Mouse (Mus musculus) heart, embryonic 13.5 days (tissue): ENCODE data around the gene Tmem213. TPM values are rescaled to one million over a fixed set of nuclear protein-coding genes. Genes with fewer than 3 reads are reported as not detected.
A peak's percentile ranks its signal among the peaks of the same experiment; 100 is the strongest.

Experiments used
- ATAC-seq: fragments of 200-750 bp; cut with Nextera tagmentation; 2 replicates; pipeline ENCODE4 v1.8.0; 2017; ENCODE audit warnings: moderate TSS enrichment; ENCODE audit not compliant: insufficient number of reproducible peaks, low FRiP score, low TSS enrichment; ENCODE audit errors: extremely low read depth
- H3K27ac ChIP-seq: fragments of 300-500 bp; sonication (generic); replicated peaks from 2 replicates; pipeline ENCODE4 v1.5.1; 2015; ENCODE audit warnings: moderate library complexity, mild to moderate bottlenecking, inconsistent platforms
- H3K27me3 ChIP-seq: fragments of 300-500 bp; sonication (generic); replicated peaks from 2 replicates; pipeline ENCODE4 v1.6.1; 2015; ENCODE audit warnings: mild to moderate bottlenecking, inconsistent platforms
- H3K36me3 ChIP-seq: fragments of 300-500 bp; sonication (generic); 2 replicates; pipeline ENCODE4 v1.6.1; 2015; ENCODE audit warnings: mild to moderate bottlenecking, inconsistent platforms
- H3K4me1 ChIP-seq: fragments of 300-500 bp; sonication (generic); 2 replicates; pipeline ENCODE4 v1.6.1; 2015; ENCODE audit warnings: inconsistent platforms
- H3K4me2 ChIP-seq: fragments of 300-500 bp; sonication (generic); 2 replicates; pipeline ENCODE4 v1.6.1; 2015; ENCODE audit warnings: inconsistent platforms, mild to moderate bottlenecking, moderate library complexity
- H3K4me3 ChIP-seq: fragments of 300-500 bp; sonication (generic); 2 replicates; pipeline ENCODE4 v1.5.1; 2015; ENCODE audit warnings: moderate library complexity, mild to moderate bottlenecking, inconsistent platforms
- H3K9ac ChIP-seq: fragments of 300-500 bp; sonication (generic); 2 replicates; pipeline ENCODE4 v1.6.1; 2015; ENCODE audit warnings: inconsistent platforms, mild to moderate bottlenecking, moderate library complexity
- H3K9me3 ChIP-seq: fragments of 300-500 bp; sonication (generic); 2 replicates; pipeline ENCODE4 v1.6.1; 2016; ENCODE audit warnings: inconsistent platforms
- WGBS: fragments of 180-500 bp; shearing (Covaris S2); methylation state at CpG from one replicate; pipeline ENCODE4 v1.1.7; 2015; ENCODE audit warnings: mixed read lengths; 5-methylcytosine and 5-hydroxymethylcytosine counted together
- polyA plus RNA-seq: library from polyadenylated mRNA; unstranded; fragments of >200 nt; fragmentation: Nextera tagmentation; extraction: Ambion mirVana; gene quantifications from 2 replicates; pipeline ENCODE4 v1.2.1, GENCODE M21; 2015

Tmem213 gene
- polyA plus RNA-seq, 1 experiment from 2014 or later = not detected

- ATAC-seq = no peak
- no peak overlapping the region for H3K4me2 ChIP-seq
- H3K27ac ChIP-seq = no peak overlapping the region
- WGBS = 77% methylated on average over 9 of the region's 9 CpGs
- no peak overlapping the region for H3K9ac ChIP-seq
- no peak overlapping the region for H3K4me3 ChIP-seq
- no peaks in the 10 kb centered on the region for H3K9me3 ChIP-seq
- H3K36me3 ChIP-seq = no peaks in the 10 kb centered on the region
- H3K4me1 ChIP-seq = peaks cover 2% of the 10 kb centered on the region; the same call in 1 of the 2 replicates
- no peaks in the 10 kb centered on the region for H3K27me3 ChIP-seq
Measured at GRCm38 (mm10) chr6:38087242-38088026, 21.6 kb upstream of the Tmem213 start.

GRCm38 (mm10) chr6:38092539-38092938 lies 16.5 kb upstream of the Tmem213 start:
- ATAC-seq = no peak
- Histone ChIP-seq H3K27ac (no peak overlapping the region), H3K9ac (no peak overlapping the region), H3K4me1 (no peaks in the 10 kb centered on the region), H3K9me3 (no peaks in the 10 kb centered on the region), H3K4me2 (no peak overlapping the region), H3K36me3 (no peaks in the 10 kb centered on the region), H3K4me3 (no peak overlapping the region), H3K27me3 (no peaks in the 10 kb centered on the region)
- WGBS = 87% methylated on average over 8 of the region's 8 CpGs

GRCm38 (mm10) chr6:38094701-38095100 lies 14.4 kb upstream of the Tmem213 start:
- no peak overlapping the region for H3K4me3 ChIP-seq
- no peak overlapping the region for H3K27ac ChIP-seq
- 73% methylated on average over 10 of the region's 10 CpGs for WGBS
- no peak overlapping the region for H3K4me2 ChIP-seq
- H3K27me3 ChIP-seq = no peaks in the 10 kb centered on the region
- no peaks in the 10 kb centered on the region for H3K9me3 ChIP-seq
- ATAC-seq = no peak
- no peaks in the 10 kb centered on the region for H3K36me3 ChIP-seq
- no peak overlapping the region for H3K9ac ChIP-seq
- H3K4me1 ChIP-seq = no peaks in the 10 kb centered on the region

GRCm38 (mm10) chr6:38096961-38097370 lies 12.1 kb upstream of the Tmem213 start:
- Histone ChIP-seq H3K9me3 (no peaks in the 10 kb centered on the region), H3K27me3 (no peaks in the 10 kb centered on the region), H3K4me3 (no peak overlapping the region), H3K9ac (no peak overlapping the region), H3K4me1 (no peaks in the 10 kb centered on the region), H3K36me3 (no peaks in the 10 kb centered on the region), H3K4me2 (no peak overlapping the region), H3K27ac (no peak overlapping the region)
- WGBS = 45% methylated on average over 5 of the region's 5 CpGs
- no peak for ATAC-seq

- WGBS = 83% methylated on average over 7 of the region's 7 CpGs
- no peak overlapping the region for H3K4me2 ChIP-seq
- H3K4me3 ChIP-seq = no peak overlapping the region
- H3K9me3 ChIP-seq = no peaks in the 10 kb centered on the region
- H3K27me3 ChIP-seq = no peaks in the 10 kb centered on the region
- H3K27ac ChIP-seq = no peak overlapping the region
- no peak for ATAC-seq
- no peaks in the 10 kb centered on the region for H3K36me3 ChIP-seq
- no peaks in the 10 kb centered on the region for H3K4me1 ChIP-seq
- no peak overlapping the region for H3K9ac ChIP-seq
Measured at GRCm38 (mm10) chr6:38102216-38102795, 6.7 kb upstream of the Tmem213 start.

DNA sequence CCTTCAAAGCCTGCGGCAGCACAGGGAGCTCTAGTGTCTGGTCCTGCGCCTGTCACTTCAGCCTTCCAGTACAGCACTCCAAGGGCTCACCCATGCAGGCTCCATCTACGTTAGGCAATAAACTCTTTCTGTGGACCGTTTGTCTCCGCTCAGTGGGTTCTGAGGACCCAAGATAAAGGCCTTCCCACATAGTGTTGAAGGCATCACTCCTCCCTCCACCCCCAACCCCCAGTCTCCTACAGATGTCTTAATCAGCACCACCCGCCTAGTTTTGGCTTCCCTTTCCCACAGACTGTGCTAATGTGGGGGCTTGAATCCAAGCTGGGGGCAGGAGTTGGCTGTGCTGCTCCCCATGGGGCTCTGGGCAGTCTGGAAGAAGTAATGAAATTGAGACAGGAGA lies 5.3 kb upstream of the Tmem213 start:
- no peaks in the 10 kb centered on the region for H3K36me3 ChIP-seq
- no peak for ATAC-seq
- 30% methylated on average over 6 of the region's 6 CpGs for WGBS
- H3K4me3 ChIP-seq = no peak overlapping the region
- no peak overlapping the region for H3K27ac ChIP-seq
- 0 out of 2 replicates have a peak, but pooled peaks cover 1% of the 10 kb centered on the region for H3K27me3 ChIP-seq
- no peaks in the 10 kb centered on the region for H3K9me3 ChIP-seq
- no peak overlapping the region for H3K4me2 ChIP-seq
- no peaks in the 10 kb centered on the region for H3K4me1 ChIP-seq
- no peak overlapping the region for H3K9ac ChIP-seq

- no peaks in the 10 kb centered on the region for H3K9me3 ChIP-seq
- H3K27ac ChIP-seq = no peak overlapping the region
- no peak for ATAC-seq
- H3K27me3 ChIP-seq = peaks cover 14% of the 10 kb centered on the region; the same call in 1 of the 2 replicates
- 82% methylated on average over 9 of the region's 9 CpGs for WGBS
- no peak overlapping the region for H3K4me3 ChIP-seq
- H3K4me2 ChIP-seq = no peak overlapping the region
- no peak overlapping the region for H3K9ac ChIP-seq
- H3K36me3 ChIP-seq = no peaks in the 10 kb centered on the region
- H3K4me1 ChIP-seq = peaks cover 5% of the 10 kb centered on the region; the same call in 1 of the 2 replicates
Measured at GRCm38 (mm10) chr6:38105924-38106323, 3.1 kb upstream of the Tmem213 start.

DNA sequence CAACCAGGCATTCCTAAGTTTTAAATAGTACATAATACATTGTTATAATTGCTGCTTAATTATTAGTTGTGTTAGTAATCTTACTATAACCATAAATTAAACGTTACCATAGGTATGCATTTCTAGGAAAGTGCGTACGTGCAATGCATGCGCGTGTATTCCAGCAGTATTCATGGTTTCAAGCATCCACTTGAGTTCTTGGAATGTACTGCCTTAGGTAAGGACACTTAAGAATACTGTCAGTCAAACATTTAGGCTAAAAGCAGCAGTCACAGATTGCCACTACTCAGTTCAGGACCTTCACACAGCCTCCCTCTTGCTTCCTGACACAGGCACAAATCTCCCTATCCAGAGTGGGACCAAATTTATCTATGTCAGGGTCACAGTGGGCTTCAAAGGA lies 606 bp upstream of the Tmem213 start:
- H3K36me3 ChIP-seq = no peaks in the 10 kb centered on the region
- no peak overlapping the region for H3K27ac ChIP-seq
- H3K4me2 ChIP-seq = no peak overlapping the region
- no peak overlapping the region for H3K9ac ChIP-seq
- no peaks in the 10 kb centered on the region for H3K9me3 ChIP-seq
- no peak overlapping the region for H3K4me3 ChIP-seq
- H3K4me1 ChIP-seq = peaks cover 5% of the 10 kb centered on the region; the same call in 1 of the 2 replicates
- H3K27me3 ChIP-seq = peaks cover 14% of the 10 kb centered on the region; the same call in 1 of the 2 replicates
- 82% methylated on average over 5 of the region's 5 CpGs for WGBS
- no peak for ATAC-seq

- H3K4me2 ChIP-seq = peak overlapping the region; percentile 40
- peaks cover 14% of the 10 kb centered on the region; the same call in 1 of the 2 replicates for H3K27me3 ChIP-seq
- no peak for ATAC-seq
- 18% methylated on average over 9 of the region's 9 CpGs for WGBS
- no peaks in the 10 kb centered on the region for H3K36me3 ChIP-seq
- no peak overlapping the region for H3K4me3 ChIP-seq
- no peaks in the 10 kb centered on the region for H3K9me3 ChIP-seq
- peak overlapping the region; percentile 54 for H3K9ac ChIP-seq
- H3K4me1 ChIP-seq = peaks cover 5% of the 10 kb centered on the region; the same call in 1 of the 2 replicates
- no peak overlapping the region for H3K27ac ChIP-seq
Measured at GRCm38 (mm10) chr6:38109871-38110270, 816 bp downstream of the Tmem213 start.

DNA sequence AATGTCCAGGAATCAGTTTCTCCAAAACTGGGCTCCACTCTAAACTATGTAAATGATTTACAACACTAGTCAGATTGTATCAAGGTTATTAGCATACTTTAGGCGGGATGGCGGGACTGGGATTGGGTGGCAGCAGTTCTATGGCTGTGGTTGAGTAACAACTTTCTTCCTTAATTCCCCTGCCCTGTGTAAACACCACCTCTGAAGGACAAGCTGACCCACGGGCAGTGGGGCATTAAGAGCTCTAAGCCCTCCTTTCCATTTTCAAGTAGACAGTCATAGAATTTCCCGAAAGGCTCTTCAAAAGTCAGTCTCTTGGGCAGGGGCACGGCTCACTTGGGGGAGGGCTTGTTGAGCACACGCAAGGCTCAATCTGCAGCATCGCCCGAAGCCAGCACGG lies 1.8 kb downstream of the Tmem213 start:
- ATAC-seq = no peak
- H3K4me2 ChIP-seq = no peak overlapping the region
- H3K27me3 ChIP-seq = peaks cover 14% of the 10 kb centered on the region; the same call in 1 of the 2 replicates
- 77% methylated on average over 9 of the region's 9 CpGs for WGBS
- no peak overlapping the region for H3K27ac ChIP-seq
- no peaks in the 10 kb centered on the region for H3K9me3 ChIP-seq
- no peaks in the 10 kb centered on the region for H3K36me3 ChIP-seq
- peaks cover 5% of the 10 kb centered on the region; the same call in 1 of the 2 replicates for H3K4me1 ChIP-seq
- no peak overlapping the region for H3K4me3 ChIP-seq
- H3K9ac ChIP-seq = no peak overlapping the region

GRCm38 (mm10) chr6:38116107-38116770 lies 7.2 kb downstream of the Tmem213 start:
- ATAC-seq = no peak
- H3K27ac ChIP-seq = no peak overlapping the region
- 57% methylated on average over 4 of the region's 4 CpGs for WGBS
- no peak overlapping the region for H3K4me3 ChIP-seq
- no peaks in the 10 kb centered on the region for H3K36me3 ChIP-seq
- no peak overlapping the region for H3K9ac ChIP-seq
- no peaks in the 10 kb centered on the region for H3K9me3 ChIP-seq
- no peaks in the 10 kb centered on the region for H3K4me1 ChIP-seq
- no peak overlapping the region for H3K4me2 ChIP-seq
- H3K27me3 ChIP-seq = no peaks in the 10 kb centered on the region
